Mouse (Mus musculus): Measurements from ENCODE around the gene Tfdp1. TPM values are rescaled to one million over a fixed set of nuclear protein-coding genes. Genes with fewer than 3 reads are reported as not detected.

Gene Tfdp1
- polyA plus RNA-seq, 1 experiment: 49.5 TPM

GRCm38 (mm10) chr8:13419111-13419639 lies 80.6 kb downstream of the Tfdp1 start:
- no peak for DNase-seq (ENCODE audit: low read depth)

- DNase-seq (ENCODE audit: low read depth): no peak
Observed at GRCm38 (mm10) chr8:13420970-13421369, 82.4 kb downstream of the Tfdp1 start.

GRCm38 (mm10) chr8:13427351-13427750 lies 88.8 kb downstream of the Tfdp1 start:
- no peak for DNase-seq (ENCODE audit: low read depth)

Other genes with a start within 250 kb of the Tfdp1 start
- 20.9 and 22.1 TPM in 2 replicates for gene Pcid2, start 233.3 kb upstream of the Tfdp1 start, polyA plus RNA-seq (2012; rRNA removed)
- 49.4 and 53.2 TPM in 2 replicates for gene Cul4a, start 233.1 kb upstream of the Tfdp1 start, polyA plus RNA-seq (2012; rRNA removed)
- 1,248 and 1,383 TPM in 2 replicates for gene Lamp1, start 179.6 kb upstream of the Tfdp1 start, polyA plus RNA-seq (2012; rRNA removed)
- 12.4 and 27.1 TPM in 2 replicates for gene Grtp1, start 138.1 kb upstream of the Tfdp1 start, polyA plus RNA-seq (2012; rRNA removed)
- gene Adprhl1, start 84.6 kb upstream of the Tfdp1 start, polyA plus RNA-seq (2012; rRNA removed): 0.19 and 0.41 TPM in 2 replicates
- gene Dcun1d2, start 50.6 kb upstream of the Tfdp1 start, polyA plus RNA-seq (2012; rRNA removed): 18.5 and 22.4 TPM in 2 replicates
- gene Tmco3, start 50.6 kb upstream of the Tfdp1 start, polyA plus RNA-seq (2012; rRNA removed): 22.4 and 28.7 TPM in 2 replicates
- 0.23 and 0.58 TPM in 2 replicates for gene Atp4b, start 58.1 kb downstream of the Tfdp1 start, polyA plus RNA-seq (2012; rRNA removed)
- 0.04 TPM in 1 of 2 replicates, not detected in the other for gene Grk1, start 66.3 kb downstream of the Tfdp1 start, polyA plus RNA-seq (2012; rRNA removed)
- gene Tmem255b, start 96.4 kb downstream of the Tfdp1 start, polyA plus RNA-seq (2012; rRNA removed): 4.5 and 5.6 TPM in 2 replicates
- 147 and 154 TPM in 2 replicates for gene Gas6, start 155.7 kb downstream of the Tfdp1 start, polyA plus RNA-seq (2012; rRNA removed)
- 3.1 and 3.4 TPM in 2 replicates for gene 1700029H14Rik, start 223.7 kb downstream of the Tfdp1 start, polyA plus RNA-seq (2012; rRNA removed)

All from gonadal fat pad, adult 2 months (tissue).